ENCODE assay signal across 8 mouse cellular contexts in genomic region chr6:122339047-122339647, GRCm38 (mm10). TPM values are rescaled to one million over a fixed set of nuclear protein-coding genes. Genes with fewer than 3 reads are reported as not detected.
DNase-seq lines count a peak whose midpoint lies in the region; ATAC-seq lines count a peak whose summit lies in the region.

No protein-coding gene starts in this region.

- WGBS in hindbrain, embryonic 15.5 days = 0% methylated on average over 35 of the region's 51 CpGs

- peaks cover 9% of the 10 kb centered on the region for H3K36me3 ChIP-seq in hindbrain, embryonic 15.5 days

- peak; percentile 80 for DNase-seq in R1 (ENCODE audit: low read depth, low spot score)
- peak; percentile 76 to 77 for DNase-seq in cerebellum, postnatal 10 days
- DNase-seq in frontal cortex, postnatal 10 days (ENCODE audit: low spot score in 2 of 2) = peak; percentile 44 to 66
- DNase-seq in left cerebral cortex, adult 11 months (ENCODE audit: low spot score) = peak; percentile 66
- DNase-seq in lung, postnatal 36 days = peak; percentile 74
- peak; percentile 74 for DNase-seq in retina, postnatal 1 day
- DNase-seq in thymus, postnatal 36 days = peak; percentile 71 to 79

- peak overlapping the region; percentile 93 for H3K4me3 ChIP-seq in hindbrain, embryonic 15.5 days

- ATAC-seq in hindbrain, embryonic 15.5 days (ENCODE audit: low FRiP score, low read depth) = peak; percentile 81

- H3K4me2 ChIP-seq in hindbrain, embryonic 15.5 days = peak overlapping the region; percentile 68

- no peaks in the 10 kb centered on the region for H3K9me3 ChIP-seq in hindbrain, embryonic 15.5 days

- peaks cover 28% of the 10 kb centered on the region for H3K4me1 ChIP-seq in hindbrain, embryonic 15.5 days (replicated peaks)

- peak overlapping the region; percentile 84 for H3K9ac ChIP-seq in hindbrain, embryonic 15.5 days

- H3K27me3 ChIP-seq in hindbrain, embryonic 15.5 days = no peaks in the 10 kb centered on the region

- H3K27ac ChIP-seq in hindbrain, embryonic 15.5 days (replicated peaks) = peak overlapping the region; percentile 95

RNA-seq across cellular contexts. Expression of gene Phc1, which starts 1.2 kb away (rescaled TPM):
- 26.4 and 30.6 TPM in 2 replicates for polyA plus RNA-seq in hindbrain, embryonic 15.5 days (2015; fragmentation: Nextera tagmentation; extraction: Ambion mirVana)

RNA-seq across cellular contexts. Expression of gene M6pr, which starts 30.6 kb away (rescaled TPM):
- 46.7 and 51.3 TPM in 2 replicates for polyA plus RNA-seq in hindbrain, embryonic 15.5 days (2015; fragmentation: Nextera tagmentation; extraction: Ambion mirVana)

RNA-seq across cellular contexts. Expression of gene Klrg1, which starts 56.5 kb away (rescaled TPM):
- polyA plus RNA-seq in hindbrain, embryonic 15.5 days (2015; fragmentation: Nextera tagmentation; extraction: Ambion mirVana) = 0.66 and 0.75 TPM in 2 replicates

Comparison
In these comparisons a context has a peak if more than half of its experiments do, and no peak if none do; other contexts are left out.
1. Peak in every context shown above with its lines: DNase-seq, ATAC-seq, H3K4me3 ChIP-seq and H3K27ac ChIP-seq.